Mouse (Mus musculus) small intestine, adult 2 months (tissue): ENCODE measurements around the gene Secisbp2. TPM values are rescaled to one million over a fixed set of nuclear protein-coding genes. Genes with fewer than 3 reads are reported as not detected.

ENCODE experiments used
- H3K27ac ChIP-seq: fragments of 200-500 bp; 2 replicates; pipeline ENCODE4 v1.5.1; 2012; ENCODE audit warnings: low read depth, low read length, control low read depth, inconsistent platforms; ENCODE audit not compliant: insufficient read depth
- H3K27me3 ChIP-seq: fragments of 200-500 bp; 2 replicates; pipeline ENCODE4 v1.6.1; 2012; ENCODE audit warnings: mild to moderate bottlenecking, moderate library complexity, low read length, inconsistent platforms; ENCODE audit not compliant: control insufficient read depth, insufficient read depth
- H3K36me3 ChIP-seq: fragments of 200-500 bp; 2 replicates; pipeline ENCODE4 v1.6.1; 2012; ENCODE audit warnings: mild to moderate bottlenecking, low read length, control low read depth, inconsistent platforms; ENCODE audit not compliant: control insufficient read depth, insufficient read depth
- H3K4me1 ChIP-seq: fragments of 200-500 bp; 2 replicates; pipeline ENCODE4 v1.6.1; 2012; ENCODE audit warnings: low read length, inconsistent platforms, mixed read lengths; ENCODE audit not compliant: control insufficient read depth, insufficient read depth, insufficient read length
- H3K4me3 ChIP-seq: fragments of 200-500 bp; 2 replicates; pipeline ENCODE4 v1.5.1; 2012; ENCODE audit warnings: low read depth, mild to moderate bottlenecking, control low read depth, inconsistent platforms, low read length, moderate library complexity
- CTCF ChIP-seq: fragments of 200-500 bp; IDR thresholded peaks from 2 replicates; pipeline ENCODE4 v1.5.1; 2012; ENCODE audit warnings: low read depth, mild to moderate bottlenecking, control low read depth, inconsistent platforms, low read length, moderate library complexity, mixed read lengths; ENCODE audit not compliant: insufficient replicate concordance, insufficient read length; ENCODE audit errors: extremely low read depth
- POLR2A ChIP-seq: fragments of 200-500 bp; IDR thresholded peaks from 2 replicates; pipeline ENCODE4 v1.6.1; 2012; ENCODE audit warnings: low read depth, mild to moderate bottlenecking, control low read depth, inconsistent platforms, low read length, moderate library complexity
- WGBS: fragments of 180-500 bp; shearing (Covaris S2); methylation state at CpG from one replicate; pipeline ENCODE4 v1.1.7; 2018; 5-methylcytosine and 5-hydroxymethylcytosine counted together
- polyA plus RNA-seq: library from polyadenylated mRNA; depleted of rRNA; stranded (reverse); fragments of >200 nt; gene quantifications from 2 replicates; pipeline ENCODE4 v1.2.3, GENCODE M21; 2012

Gene Secisbp2
- polyA plus RNA-seq, 1 experiment: 15.3 TPM

DNA sequence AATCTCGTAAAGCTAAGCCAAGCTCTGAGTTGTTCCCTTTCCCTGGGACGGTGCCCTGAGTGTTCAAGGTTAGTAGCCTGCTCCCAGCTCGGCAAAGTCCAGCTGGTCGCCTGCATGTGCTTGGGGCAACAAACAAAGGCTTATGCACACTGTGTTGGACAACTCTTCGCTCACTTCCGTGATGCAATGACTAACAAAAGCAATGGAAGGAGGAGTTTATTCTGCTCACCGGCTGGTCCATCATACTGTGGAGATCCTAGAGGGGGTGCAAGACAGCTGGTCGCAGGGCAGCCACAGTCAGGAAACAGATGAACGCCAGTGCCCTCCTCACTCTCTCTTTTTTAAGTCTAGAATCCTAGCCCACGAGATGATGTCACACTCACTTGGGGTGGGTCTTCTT is 35.7 kb upstream of the Secisbp2 start:
- Histone ChIP-seq H3K4me3 (no peak overlapping the region), H3K36me3 (no peaks in the 10 kb centered on the region), H3K27ac (no peak overlapping the region), H3K4me1 (no peaks in the 10 kb centered on the region), H3K27me3 (peaks cover 4% of the 10 kb centered on the region; the same call in 1 of the 2 replicates)
- WGBS: 34% methylated on average over 10 of the region's 10 CpGs
- TF ChIP-seq CTCF: no peak
- no peak for TF ChIP-seq POLR2A

DNA sequence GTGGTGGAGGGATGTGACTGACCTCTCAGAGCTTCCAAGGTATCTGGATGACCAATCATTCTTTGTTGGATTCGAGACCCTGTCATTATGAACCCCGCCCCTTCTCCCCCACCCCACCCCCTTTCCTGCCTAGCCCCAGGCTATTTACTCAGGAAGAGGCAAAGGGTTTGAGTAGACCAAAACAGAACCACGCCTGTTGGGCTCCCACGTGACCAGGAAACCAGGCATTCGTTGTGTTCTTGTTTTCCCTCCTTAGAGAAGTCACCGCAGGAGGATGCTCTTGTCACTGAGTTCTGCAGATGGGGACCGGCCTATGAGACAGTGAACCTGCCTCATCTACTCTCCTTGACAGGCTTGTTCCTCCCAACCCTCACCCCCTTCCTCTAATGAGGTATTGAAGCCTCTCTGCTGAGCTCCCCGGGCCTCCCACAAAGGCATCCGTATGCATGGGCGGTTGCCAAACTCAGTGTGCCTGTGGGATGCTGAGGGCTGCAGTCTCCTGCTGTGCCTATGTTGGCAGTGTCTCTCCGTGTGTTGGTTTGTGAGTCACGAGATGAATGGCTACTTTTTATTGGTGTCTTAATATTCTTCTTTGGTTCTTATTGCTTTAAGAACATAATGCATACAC is 35.0 kb upstream of the Secisbp2 start:
- H3K4me3 ChIP-seq: no peak overlapping the region
- no peaks in the 10 kb centered on the region for H3K4me1 ChIP-seq
- no peaks in the 10 kb centered on the region for H3K27me3 ChIP-seq
- TF ChIP-seq POLR2A (no peak), CTCF (no peak)
- WGBS: 27% methylated on average over 12 of the region's 12 CpGs
- H3K27ac ChIP-seq: no peak overlapping the region
- no peaks in the 10 kb centered on the region for H3K36me3 ChIP-seq

DNA sequence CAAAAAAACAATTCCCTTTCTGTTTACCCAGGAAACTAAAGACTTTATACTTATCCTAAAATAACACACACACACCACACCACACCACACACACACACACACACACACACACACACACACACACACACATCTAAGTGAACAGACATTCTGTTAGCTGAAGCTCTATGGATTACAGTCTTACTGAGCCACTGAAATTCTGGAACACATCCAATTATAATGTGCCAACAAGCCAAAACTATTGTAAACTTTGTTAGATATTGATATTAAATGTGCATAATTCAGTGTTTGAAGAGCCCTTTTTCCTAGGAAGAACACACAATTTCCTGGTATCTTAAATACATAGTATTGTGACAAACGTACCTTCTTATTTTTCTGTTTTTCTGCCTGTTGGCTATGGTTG is 34.2 kb upstream of the Secisbp2 start:
- TF ChIP-seq CTCF (no peak), POLR2A (no peak)
- Histone ChIP-seq H3K27me3 (no peaks in the 10 kb centered on the region; the same call in 1 of the 2 replicates), H3K27ac (no peak overlapping the region), H3K4me3 (no peak overlapping the region), H3K36me3 (no peaks in the 10 kb centered on the region), H3K4me1 (no peaks in the 10 kb centered on the region)
- WGBS: 54% methylated on average over 1 of the region's 1 CpGs

DNA sequence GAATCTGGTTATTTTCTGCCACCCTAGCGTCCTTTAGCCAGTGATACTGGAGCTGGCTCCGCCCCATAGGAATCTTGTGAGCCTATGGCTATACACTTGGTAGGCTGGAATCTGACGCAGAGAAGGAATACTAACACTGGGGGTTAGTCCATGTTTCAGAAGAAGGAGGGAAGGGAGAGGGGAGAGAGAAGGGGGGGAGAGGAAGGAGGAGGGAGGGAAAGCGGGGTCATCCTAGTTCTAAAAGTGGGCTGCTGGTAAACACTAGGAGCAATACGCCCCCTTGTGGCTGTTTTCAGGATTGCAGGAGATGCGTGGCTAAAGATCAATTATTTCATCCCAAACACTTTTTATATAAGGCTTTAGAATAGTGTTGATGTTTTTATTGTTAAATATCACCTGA is 33.6 kb upstream of the Secisbp2 start:
- Histone ChIP-seq H3K4me3 (no peak overlapping the region), H3K36me3 (no peaks in the 10 kb centered on the region), H3K27ac (no peak overlapping the region), H3K4me1 (no peaks in the 10 kb centered on the region), H3K27me3 (no peaks in the 10 kb centered on the region; the same call in 1 of the 2 replicates)
- WGBS: 21% methylated on average over 6 of the region's 6 CpGs
- TF ChIP-seq CTCF (peak; percentile 85; the same call in 1 of the 2 replicates), POLR2A (no peak)

DNA sequence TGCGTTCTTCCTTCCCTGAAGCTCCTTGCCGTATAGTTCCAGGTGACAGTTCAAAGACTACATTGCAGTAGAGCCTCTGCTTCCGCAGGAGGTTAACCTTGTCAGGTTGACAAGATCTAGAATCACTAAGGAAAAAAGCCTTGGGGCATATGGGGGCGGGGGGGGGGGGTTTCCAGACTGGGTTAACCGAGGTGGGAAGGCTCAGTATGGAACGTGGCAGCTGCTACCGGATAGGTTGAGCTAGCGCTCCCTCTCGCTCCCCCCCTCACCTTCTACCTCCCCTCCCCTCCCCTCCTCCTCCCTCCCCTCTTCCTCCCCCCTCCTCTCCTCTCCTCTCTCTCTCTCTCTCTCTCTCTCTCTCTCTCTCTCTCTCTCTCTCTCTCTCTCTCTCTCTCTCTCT is 32.9 kb upstream of the Secisbp2 start:
- no peak for TF ChIP-seq POLR2A
- TF ChIP-seq CTCF: no peak
- H3K36me3 ChIP-seq: no peaks in the 10 kb centered on the region
- WGBS: 27% methylated on average over 9 of the region's 9 CpGs
- H3K4me3 ChIP-seq: no peak overlapping the region
- no peaks in the 10 kb centered on the region for H3K4me1 ChIP-seq
- H3K27ac ChIP-seq: no peak overlapping the region
- no peaks in the 10 kb centered on the region; the same call in 1 of the 2 replicates for H3K27me3 ChIP-seq

DNA sequence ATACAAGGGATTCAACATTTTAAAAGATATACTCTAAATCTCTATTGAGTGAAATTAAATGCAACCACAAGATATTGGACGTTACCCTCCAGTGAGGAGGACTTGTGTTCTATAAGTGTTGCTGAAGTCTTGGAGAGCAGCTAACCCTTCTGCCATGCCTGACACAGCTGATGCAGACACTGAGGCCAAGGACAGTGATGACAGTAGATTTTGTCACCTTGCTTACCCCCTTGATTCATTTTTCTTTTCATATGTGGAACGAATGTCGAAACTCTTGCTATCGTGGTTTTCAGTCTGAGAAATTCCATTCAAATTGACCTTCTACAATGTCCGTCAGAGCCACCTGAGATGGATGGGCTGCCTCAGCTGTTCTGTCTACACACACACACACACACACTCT is 28.9 kb upstream of the Secisbp2 start:
- Histone ChIP-seq H3K36me3 (no peaks in the 10 kb centered on the region), H3K27me3 (no peaks in the 10 kb centered on the region; the same call in 1 of the 2 replicates), H3K4me3 (no peak overlapping the region), H3K27ac (no peak overlapping the region), H3K4me1 (no peaks in the 10 kb centered on the region)
- TF ChIP-seq POLR2A: no peak
- TF ChIP-seq CTCF: no peak
- WGBS: 83% methylated on average over 5 of the region's 5 CpGs

DNA sequence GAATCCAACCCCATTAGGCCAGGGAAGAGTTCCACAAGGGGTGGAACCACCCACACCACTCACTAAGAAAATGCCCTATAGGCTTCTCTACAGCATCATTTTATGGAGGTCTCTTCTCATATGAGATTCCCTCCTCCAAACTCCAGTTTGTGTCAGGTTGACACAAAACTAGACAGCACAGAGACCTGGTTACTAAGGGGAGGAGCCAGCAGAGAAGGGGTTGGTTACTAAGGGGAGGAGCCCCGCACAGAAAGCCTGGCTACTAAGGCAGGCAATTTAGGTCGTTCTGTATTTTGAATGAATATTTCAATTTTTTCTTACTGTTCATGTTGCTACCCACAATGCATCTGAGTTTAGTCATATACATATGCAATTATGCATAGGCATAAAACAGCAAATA is 27.8 kb upstream of the Secisbp2 start:
- H3K4me3 ChIP-seq: no peak overlapping the region
- no peaks in the 10 kb centered on the region for H3K4me1 ChIP-seq
- TF ChIP-seq POLR2A (no peak), CTCF (no peak)
- no peak overlapping the region for H3K27ac ChIP-seq
- H3K36me3 ChIP-seq: no peaks in the 10 kb centered on the region
- no peaks in the 10 kb centered on the region; the same call in 1 of the 2 replicates for H3K27me3 ChIP-seq
- WGBS: 75% methylated on average over 2 of the region's 2 CpGs
